Mouse (Mus musculus) embryonic fibroblast, embryonic 13.5 days (primary cell): ENCODE results near the gene Pfdn6. TPM values are rescaled to one million over a fixed set of nuclear protein-coding genes. Genes with fewer than 3 reads are reported as not detected.
"Not testable (repeated sequence)": the region's sequence is repeated elsewhere in the genome, so short reads cannot be mapped to it uniquely, and the experiment has no call there.

ENCODE experiments used
- H3K27ac ChIP-seq: 2 replicates; pipeline ENCODE4 v1.5.1; 2012; ENCODE audit warnings: low read length, control low read depth, inconsistent platforms; ENCODE audit not compliant: insufficient read depth
- H3K4me1 ChIP-seq: 2 replicates; pipeline ENCODE4 v1.6.1; 2011; ENCODE audit warnings: low read length; ENCODE audit not compliant: control insufficient read depth, insufficient read depth
- H3K4me3 ChIP-seq: 2 replicates; pipeline ENCODE4 v1.5.1; 2011; ENCODE audit warnings: mild to moderate bottlenecking, control low read depth, low read length; ENCODE audit not compliant: insufficient read depth
- CTCF ChIP-seq: IDR thresholded peaks from 2 replicates; pipeline ENCODE4 v1.5.1; 2011; ENCODE audit warnings: mild to moderate bottlenecking, control low read depth, low read length, moderate library complexity, borderline replicate concordance; ENCODE audit not compliant: insufficient read depth
- POLR2A ChIP-seq: IDR thresholded peaks from 2 replicates; pipeline ENCODE4 v1.6.1; 2011; ENCODE audit warnings: low read depth, mild to moderate bottlenecking, control low read depth, low read length, moderate library complexity
- polyA plus RNA-seq: library from polyadenylated mRNA; stranded (reverse); fragments of >200 nt; gene quantifications from 2 replicates; pipeline ENCODE4 v1.2.4, GENCODE M21; 2011; ENCODE audit warnings: low read depth; ENCODE audit not compliant: missing spikeins, insufficient read length

The Pfdn6 gene
- polyA plus RNA-seq, 1 experiment, result 80.7 TPM

GRCm38 (mm10) chr17:33957493-33957892, 17.4 kb upstream of the Pfdn6 start:
- peaks cover 8% of the 10 kb centered on the region; the same call in 1 of the 2 replicates for H3K4me1 ChIP-seq
- H3K4me3 ChIP-seq, result no peak overlapping the region
- TF ChIP-seq CTCF (no peak), POLR2A (no peak)
- H3K27ac ChIP-seq, result no peak overlapping the region

GRCm38 (mm10) chr17:33956336-33956735, 16.2 kb upstream of the Pfdn6 start:
- H3K27ac ChIP-seq, result no peak overlapping the region
- peaks cover 8% of the 10 kb centered on the region for H3K4me1 ChIP-seq
- TF ChIP-seq CTCF, result no peak
- TF ChIP-seq POLR2A, result no peak
- peak overlapping the region; percentile 73 for H3K4me3 ChIP-seq

GRCm38 (mm10) chr17:33955555-33956214, 15.5 kb upstream of the Pfdn6 start, which contains the start of the genes Vps52 and Rps18:
Vps52 (plus strand) TSS chr17:33955812.
Rps18 (minus strand) TSS chr17:33956001.
- peak; percentile 97 for TF ChIP-seq POLR2A
- no peak for TF ChIP-seq CTCF
- Histone ChIP-seq H3K27ac (peak within 1 kb of the TSS; percentile 76), H3K4me1 (peaks cover 8% of the 10 kb centered on the region), H3K4me3 (peak within 1 kb of the TSS; percentile 91)

GRCm38 (mm10) chr17:33954646-33955554, 14.8 kb upstream of the Pfdn6 start:
- TF ChIP-seq POLR2A (peak; percentile 38; the same call in 1 of the 2 replicates), CTCF (no peak)
- H3K4me1 ChIP-seq, result peaks cover 8% of the 10 kb centered on the region
- peak overlapping the region; percentile 76 for H3K27ac ChIP-seq
- peak overlapping the region; percentile 91 for H3K4me3 ChIP-seq

GRCm38 (mm10) chr17:33953961-33954565, 13.9 kb upstream of the Pfdn6 start:
- peak overlapping the region; percentile 76 for H3K27ac ChIP-seq
- H3K4me3 ChIP-seq, result peak overlapping the region; percentile 91
- H3K4me1 ChIP-seq, result peaks cover 8% of the 10 kb centered on the region
- TF ChIP-seq POLR2A (no peak), CTCF (no peak)

GRCm38 (mm10) chr17:33953310-33953709, 13.2 kb upstream of the Pfdn6 start:
- peak overlapping the region; percentile 91 for H3K4me3 ChIP-seq
- H3K4me1 ChIP-seq, result peaks cover 8% of the 10 kb centered on the region
- TF ChIP-seq CTCF (no peak), POLR2A (peak; percentile 13; the same call in 1 of the 2 replicates)
- H3K27ac ChIP-seq, result peak overlapping the region; percentile 8; the same call in 1 of the 2 replicates

- TF ChIP-seq CTCF, result no peak
- Histone ChIP-seq H3K4me1 (peaks cover 8% of the 10 kb centered on the region), H3K4me3 (peak overlapping the region; percentile 91), H3K27ac (peak overlapping the region; percentile 8; the same call in 1 of the 2 replicates)
Observed at GRCm38 (mm10) chr17:33952879-33953278, 12.7 kb upstream of the Pfdn6 start.

GRCm38 (mm10) chr17:33952015-33952414, 11.9 kb upstream of the Pfdn6 start:
- H3K4me3 ChIP-seq, H3K27ac ChIP-seq, H3K4me1 ChIP-seq: not testable (repeated sequence)

- TF ChIP-seq CTCF, result no peak
- peak; percentile 78 for TF ChIP-seq POLR2A
- Histone ChIP-seq H3K4me3 (peak within 1 kb of the TSS; percentile 23), H3K4me1 (peaks cover 8% of the 10 kb centered on the region), H3K27ac (peak within 1 kb of the TSS; percentile 69)
Observed at GRCm38 (mm10) chr17:33951021-33951946, 11.1 kb upstream of the Pfdn6 start, which contains the start of gene B3galt4. B3galt4 (minus strand) TSS chr17:33951488.
